Mouse (Mus musculus): ENCODE measurements around the gene Ubxn10. TPM values are rescaled to one million over a fixed set of nuclear protein-coding genes. Genes with fewer than 3 reads are reported as not detected.
A peak's percentile ranks its signal among the peaks of the same experiment; 100 is the strongest.

Ubxn10 gene
- polyA plus RNA-seq, 1 experiment from 2014 or later, result 1.3 TPM

- Histone ChIP-seq H3K27ac (ENCODE audit: low read length) (no peak overlapping the region), H3K4me2 (ENCODE audit: low read depth, low read length) (no peak overlapping the region), H3K9me3 (ENCODE audit: control insufficient read depth, low read length) (no peaks in the 10 kb centered on the region), H3K4me1 (ENCODE audit: control insufficient read depth, insufficient read depth, low read length) (no peaks in the 10 kb centered on the region), H3K4me3 (ENCODE audit: low read length) (no peak overlapping the region), H3K36me3 (ENCODE audit: control insufficient read depth, insufficient read depth, low read length) (no peaks in the 10 kb centered on the region), H3K27me3 (replicated peaks; ENCODE audit: control insufficient read depth, insufficient read depth, low read length) (no peaks in the 10 kb centered on the region), H3K9ac (ENCODE audit: low read depth, low read length) (no peak overlapping the region)
- ATAC-seq, result no peak
- 74% methylated on average over 7 of the region's 7 CpGs for WGBS
These were observed 27.0 kb downstream of the Ubxn10 start for GRCm38 (mm10) chr4:138709944-138710343.

- Histone ChIP-seq H3K9me3 (ENCODE audit: control insufficient read depth, low read length) (no peaks in the 10 kb centered on the region), H3K4me1 (ENCODE audit: control insufficient read depth, insufficient read depth, low read length) (no peaks in the 10 kb centered on the region), H3K27ac (ENCODE audit: low read length) (no peak overlapping the region), H3K4me2 (ENCODE audit: low read depth, low read length) (no peak overlapping the region), H3K36me3 (ENCODE audit: control insufficient read depth, insufficient read depth, low read length) (no peaks in the 10 kb centered on the region), H3K9ac (ENCODE audit: low read depth, low read length) (no peak overlapping the region), H3K27me3 (replicated peaks; ENCODE audit: control insufficient read depth, insufficient read depth, low read length) (no peaks in the 10 kb centered on the region), H3K4me3 (ENCODE audit: low read length) (no peak overlapping the region)
- WGBS, result 81% methylated on average over 11 of the region's 11 CpGs
- no peak for ATAC-seq
These were observed 27.7 kb downstream of the Ubxn10 start for GRCm38 (mm10) chr4:138709246-138709645.

GRCm38 (mm10) chr4:138708636-138709035, 28.3 kb downstream of the Ubxn10 start:
- Histone ChIP-seq H3K9me3 (ENCODE audit: control insufficient read depth, low read length) (no peaks in the 10 kb centered on the region), H3K9ac (ENCODE audit: low read depth, low read length) (no peak overlapping the region), H3K27me3 (replicated peaks; ENCODE audit: control insufficient read depth, insufficient read depth, low read length) (no peaks in the 10 kb centered on the region), H3K36me3 (ENCODE audit: control insufficient read depth, insufficient read depth, low read length) (no peaks in the 10 kb centered on the region), H3K4me1 (ENCODE audit: control insufficient read depth, insufficient read depth, low read length) (no peaks in the 10 kb centered on the region), H3K4me3 (ENCODE audit: low read length) (no peak overlapping the region), H3K4me2 (ENCODE audit: low read depth, low read length) (no peak overlapping the region), H3K27ac (ENCODE audit: low read length) (no peak overlapping the region)
- 7% methylated on average over 7 of the region's 7 CpGs for WGBS
- 0 out of 2 replicates have a peak, but pooled peaks have one; percentile 56 for ATAC-seq

- WGBS, result 94% methylated on average over 8 of the region's 8 CpGs
- Histone ChIP-seq H3K4me3 (ENCODE audit: low read length) (no peak overlapping the region), H3K4me2 (ENCODE audit: low read depth, low read length) (no peak overlapping the region), H3K27ac (ENCODE audit: low read length) (no peak overlapping the region), H3K9me3 (ENCODE audit: control insufficient read depth, low read length) (no peaks in the 10 kb centered on the region), H3K27me3 (replicated peaks; ENCODE audit: control insufficient read depth, insufficient read depth, low read length) (no peaks in the 10 kb centered on the region), H3K9ac (ENCODE audit: low read depth, low read length) (no peak overlapping the region), H3K36me3 (ENCODE audit: control insufficient read depth, insufficient read depth, low read length) (no peaks in the 10 kb centered on the region), H3K4me1 (ENCODE audit: control insufficient read depth, insufficient read depth, low read length) (no peaks in the 10 kb centered on the region)
- no peak for ATAC-seq
These were observed 30.3 kb downstream of the Ubxn10 start for GRCm38 (mm10) chr4:138706620-138707019.

GRCm38 (mm10) chr4:138704169-138704568, 32.8 kb downstream of the Ubxn10 start:
- H3K4me2 ChIP-seq (ENCODE audit: low read depth, low read length), result no peak overlapping the region
- no peak overlapping the region for H3K4me3 ChIP-seq (ENCODE audit: low read length)
- H3K36me3 ChIP-seq (ENCODE audit: control insufficient read depth, insufficient read depth, low read length), result no peaks in the 10 kb centered on the region
- no peak for ATAC-seq
- H3K9ac ChIP-seq (ENCODE audit: low read depth, low read length), result no peak overlapping the region
- 79% methylated on average over 4 of the region's 4 CpGs for WGBS
- no peaks in the 10 kb centered on the region for H3K27me3 ChIP-seq (replicated peaks; ENCODE audit: control insufficient read depth, insufficient read depth, low read length)
- no peaks in the 10 kb centered on the region for H3K4me1 ChIP-seq (ENCODE audit: control insufficient read depth, insufficient read depth, low read length)
- H3K27ac ChIP-seq (ENCODE audit: low read length), result no peak overlapping the region
- H3K9me3 ChIP-seq (ENCODE audit: control insufficient read depth, low read length), result no peaks in the 10 kb centered on the region

GRCm38 (mm10) chr4:138703591-138703990, 33.4 kb downstream of the Ubxn10 start:
- Histone ChIP-seq H3K27ac (ENCODE audit: low read length) (no peak overlapping the region), H3K9me3 (ENCODE audit: control insufficient read depth, low read length) (no peaks in the 10 kb centered on the region), H3K4me3 (ENCODE audit: low read length) (no peak overlapping the region), H3K27me3 (replicated peaks; ENCODE audit: control insufficient read depth, insufficient read depth, low read length) (no peaks in the 10 kb centered on the region), H3K4me1 (ENCODE audit: control insufficient read depth, insufficient read depth, low read length) (no peaks in the 10 kb centered on the region), H3K4me2 (ENCODE audit: low read depth, low read length) (no peak overlapping the region), H3K36me3 (ENCODE audit: control insufficient read depth, insufficient read depth, low read length) (no peaks in the 10 kb centered on the region), H3K9ac (ENCODE audit: low read depth, low read length) (no peak overlapping the region)
- WGBS, result 63% methylated on average over 7 of the region's 7 CpGs
- ATAC-seq, result no peak

GRCm38 (mm10) chr4:138702528-138702927, 34.4 kb downstream of the Ubxn10 start:
- Histone ChIP-seq H3K9me3 (ENCODE audit: control insufficient read depth, low read length) (no peaks in the 10 kb centered on the region), H3K4me3 (ENCODE audit: low read length) (no peak overlapping the region), H3K27ac (ENCODE audit: low read length) (no peak overlapping the region), H3K4me1 (ENCODE audit: control insufficient read depth, insufficient read depth, low read length) (no peaks in the 10 kb centered on the region), H3K27me3 (replicated peaks; ENCODE audit: control insufficient read depth, insufficient read depth, low read length) (no peaks in the 10 kb centered on the region), H3K36me3 (ENCODE audit: control insufficient read depth, insufficient read depth, low read length) (no peaks in the 10 kb centered on the region), H3K9ac (ENCODE audit: low read depth, low read length) (no peak overlapping the region), H3K4me2 (ENCODE audit: low read depth, low read length) (no peak overlapping the region)
- no peak for ATAC-seq
- 66% methylated on average over 8 of the region's 8 CpGs for WGBS

GRCm38 (mm10) chr4:138702031-138702430, 34.9 kb downstream of the Ubxn10 start:
- no peak overlapping the region for H3K9ac ChIP-seq (ENCODE audit: low read depth, low read length)
- H3K36me3 ChIP-seq (ENCODE audit: control insufficient read depth, insufficient read depth, low read length), result no peaks in the 10 kb centered on the region
- ATAC-seq, result no peak
- no peak overlapping the region for H3K4me3 ChIP-seq (ENCODE audit: low read length)
- 76% methylated on average over 2 of the region's 2 CpGs for WGBS
- 0 out of 2 replicates have a peak, but pooled peaks cover 2% of the 10 kb centered on the region for H3K4me1 ChIP-seq (ENCODE audit: control insufficient read depth, insufficient read depth, low read length)
- no peaks in the 10 kb centered on the region for H3K27me3 ChIP-seq (replicated peaks; ENCODE audit: control insufficient read depth, insufficient read depth, low read length)
- no peaks in the 10 kb centered on the region for H3K9me3 ChIP-seq (ENCODE audit: control insufficient read depth, low read length)
- no peak overlapping the region for H3K4me2 ChIP-seq (ENCODE audit: low read depth, low read length)
- no peak overlapping the region for H3K27ac ChIP-seq (ENCODE audit: low read length)

- Histone ChIP-seq H3K36me3 (ENCODE audit: control insufficient read depth, insufficient read depth, low read length) (no peaks in the 10 kb centered on the region), H3K27me3 (replicated peaks; ENCODE audit: control insufficient read depth, insufficient read depth, low read length) (no peaks in the 10 kb centered on the region), H3K9me3 (ENCODE audit: control insufficient read depth, low read length) (no peaks in the 10 kb centered on the region), H3K4me2 (ENCODE audit: low read depth, low read length) (no peak overlapping the region), H3K27ac (ENCODE audit: low read length) (no peak overlapping the region), H3K4me3 (ENCODE audit: low read length) (no peak overlapping the region), H3K9ac (ENCODE audit: low read depth, low read length) (no peak overlapping the region), H3K4me1 (ENCODE audit: control insufficient read depth, insufficient read depth, low read length) (0 out of 2 replicates have a peak, but pooled peaks cover 3% of the 10 kb centered on the region)
- WGBS, result 64% methylated on average over 8 of the region's 8 CpGs
- ATAC-seq, result no peak
These were observed 35.9 kb downstream of the Ubxn10 start for GRCm38 (mm10) chr4:138701111-138701510.

Measured in intestine, embryonic 16.5 days (tissue).